Mouse (Mus musculus): Measurements from ENCODE around the gene Rxrg. TPM values are rescaled to one million over a fixed set of nuclear protein-coding genes. Genes with fewer than 3 reads are reported as not detected.

Gene Rxrg
- 10 to 100 TPM; 19.2 to 28.1 TPM for total RNA-seq (2021)
- long read RNA-seq, experiment 1, transcript Rxrg-202 (9 exons, 1,630 nt), result major isoform, 17 of 27 reads
- long read RNA-seq, experiment 1, partial matches to known transcripts, result 1 of 27 reads
- long read RNA-seq, experiment 1, other reads (novel, unspliced or antisense), result 6 of 27 reads
- long read RNA-seq, experiment 2, transcript Rxrg-202 (9 exons, 1,630 nt), result major isoform, 22 of 27 reads
- long read RNA-seq, experiment 2, partial matches to known transcripts, result 1 of 27 reads
- long read RNA-seq, experiment 2, other reads (novel, unspliced or antisense), result 3 of 27 reads

- peak; percentile 55 for DNase-seq
Observed at GRCm38 (mm10) chr1:167598255-167599081, at the start of gene Rxrg. Gene Rxrg, plus strand, starts transcription at chr1:167598384.

GRCm38 (mm10) chr1:167549324-167549723 lies 48.9 kb upstream of the Rxrg start:
- no peak for DNase-seq

GRCm38 (mm10) chr1:167551601-167552000 lies 46.6 kb upstream of the Rxrg start:
- peak; percentile 30 for DNase-seq

- DNase-seq, result no peak
Observed at GRCm38 (mm10) chr1:167553959-167554526, 44.1 kb upstream of the Rxrg start.

- no peak for DNase-seq
Observed at GRCm38 (mm10) chr1:167566571-167566970, 31.6 kb upstream of the Rxrg start.

GRCm38 (mm10) chr1:167579131-167579530 lies 19.1 kb upstream of the Rxrg start:
- no peak for DNase-seq

- no peak for DNase-seq
Observed at GRCm38 (mm10) chr1:167583195-167583594, 15.0 kb upstream of the Rxrg start.

- DNase-seq, result no peak
Observed at GRCm38 (mm10) chr1:167583888-167584287, 14.3 kb upstream of the Rxrg start.

- DNase-seq, result no peak
Observed at GRCm38 (mm10) chr1:167588747-167589558, 9.2 kb upstream of the Rxrg start.

GRCm38 (mm10) chr1:167592175-167592574 lies 6.0 kb upstream of the Rxrg start:
- no peak for DNase-seq

GRCm38 (mm10) chr1:167599211-167599735 lies 1.1 kb downstream of the Rxrg start:
- no peak for DNase-seq

- no peak for DNase-seq
Observed at GRCm38 (mm10) chr1:167608201-167608741, 10.1 kb downstream of the Rxrg start.

GRCm38 (mm10) chr1:167617131-167617530 lies 18.9 kb downstream of the Rxrg start:
- no peak for DNase-seq

GRCm38 (mm10) chr1:167617995-167618489 lies 19.9 kb downstream of the Rxrg start:
- peak; percentile 73 for DNase-seq

- DNase-seq, result no peak
Observed at GRCm38 (mm10) chr1:167620206-167620795, 22.1 kb downstream of the Rxrg start.

GRCm38 (mm10) chr1:167625098-167625497 lies 26.9 kb downstream of the Rxrg start:
- DNase-seq, result no peak

GRCm38 (mm10) chr1:167631765-167632164 lies 33.6 kb downstream of the Rxrg start:
- no peak for DNase-seq

GRCm38 (mm10) chr1:167635702-167636101 lies 37.5 kb downstream of the Rxrg start:
- DNase-seq, result no peak

- peak; percentile 75 for DNase-seq
Observed at GRCm38 (mm10) chr1:167636948-167637347, 38.8 kb downstream of the Rxrg start.

GRCm38 (mm10) chr1:167638053-167638452 lies 39.9 kb downstream of the Rxrg start:
- DNase-seq, result peak; percentile 61

- peak; percentile 29 for DNase-seq
Observed at GRCm38 (mm10) chr1:167638901-167639300, 40.7 kb downstream of the Rxrg start.

Measured in adrenal gland, postnatal 10 days (tissue).